ENCODE assay signal across 8 mouse cellular contexts in genomic region chr7:12961511-12962141, GRCm38 (mm10). TPM values are rescaled to one million over a fixed set of nuclear protein-coding genes. Genes with fewer than 3 reads are reported as not detected.
DNase-seq lines count a peak whose midpoint lies in the region; ATAC-seq and TF ChIP-seq lines count a peak whose summit lies in the region.

No protein-coding gene starts in this region.

- 3% methylated on average over 29 of the region's 29 CpGs for WGBS in embryonic facial prominence, embryonic 10.5 days
- 3% methylated on average over 29 of the region's 29 CpGs for WGBS in limb, embryonic 14.5 days
- 3% methylated on average over 29 of the region's 29 CpGs for WGBS in midbrain, embryonic 14.5 days

- peak; percentile 68; the same call in 1 of the 2 replicates for TF ChIP-seq POLR2A in limb, embryonic 14.5 days (IDR thresholded peaks at IDR 0.05; ENCODE audit: borderline replicate concordance, extremely low read depth, insufficient read depth, insufficient read length)

- H3K4me1 ChIP-seq in embryonic facial prominence, embryonic 10.5 days = peaks cover 18% of the 10 kb centered on the region
- H3K4me1 ChIP-seq in limb, embryonic 14.5 days (ENCODE audit: control insufficient read depth, insufficient read depth, low read length) = peaks cover 5% of the 10 kb centered on the region
- H3K4me1 ChIP-seq in midbrain, embryonic 14.5 days (ENCODE audit: control insufficient read depth, insufficient read depth, low read length) = peaks cover 13% of the 10 kb centered on the region

- H3K9ac ChIP-seq in limb, embryonic 14.5 days (ENCODE audit: low read depth, low read length, severe bottlenecking) = peak overlapping the region; percentile 49
- peak overlapping the region; percentile 51 for H3K9ac ChIP-seq in midbrain, embryonic 14.5 days (replicated peaks; ENCODE audit: low read length)

- peak overlapping the region; percentile 54 for H3K4me3 ChIP-seq in embryonic facial prominence, embryonic 10.5 days
- H3K4me3 ChIP-seq in limb, embryonic 14.5 days (replicated peaks; ENCODE audit: low read length) = peak overlapping the region; percentile 43
- peak overlapping the region; percentile 47 for H3K4me3 ChIP-seq in midbrain, embryonic 14.5 days (replicated peaks; ENCODE audit: low read depth, low read length)

- DNase-seq in ovary, postnatal 10 days (ENCODE audit: low spot score) = peak; percentile 18
- DNase-seq in ovary, adult 18-20 months (ENCODE audit: low spot score) = no peak
- peak; percentile 72 for DNase-seq in embryonic facial prominence, embryonic 10.5 days (ENCODE audit: low spot score)
- DNase-seq in heart, adult 18-20 months = peak; percentile 65 to 71
- DNase-seq in kidney, adult 11 months = peak; percentile 48
- peak; percentile 83 for DNase-seq in limb, embryonic 14.5 days (ENCODE audit: low spot score)
- peak; percentile 88 for DNase-seq in midbrain, embryonic 14.5 days
- DNase-seq in spleen, postnatal 10 days (ENCODE audit: low spot score in 2 of 2) = peak; percentile 39 to 56

- peak overlapping the region; percentile 77 for H3K27ac ChIP-seq in embryonic facial prominence, embryonic 10.5 days (replicated peaks)
- H3K27ac ChIP-seq in limb, embryonic 14.5 days (replicated peaks; ENCODE audit: low read depth, low read length) = peak overlapping the region; percentile 75
- H3K27ac ChIP-seq in midbrain, embryonic 14.5 days (replicated peaks; ENCODE audit: low read depth, low read length) = peak overlapping the region; percentile 81

- H3K4me2 ChIP-seq in limb, embryonic 14.5 days (replicated peaks; ENCODE audit: low read depth, low read length, severe bottlenecking) = peak overlapping the region; percentile 45
- H3K4me2 ChIP-seq in midbrain, embryonic 14.5 days (ENCODE audit: low read length) = peak overlapping the region; percentile 61

- no peaks in the 10 kb centered on the region for H3K36me3 ChIP-seq in embryonic facial prominence, embryonic 10.5 days (replicated peaks)
- no peaks in the 10 kb centered on the region for H3K36me3 ChIP-seq in limb, embryonic 14.5 days (ENCODE audit: control insufficient read depth, insufficient read depth, low read length)
- H3K36me3 ChIP-seq in midbrain, embryonic 14.5 days (ENCODE audit: control insufficient read depth, insufficient read depth, low read length) = no peaks in the 10 kb centered on the region

- ATAC-seq in limb, embryonic 14.5 days (ENCODE audit: low FRiP score, low read depth) = peak; percentile 87
- ATAC-seq in midbrain, embryonic 14.5 days (ENCODE audit: low FRiP score, low TSS enrichment) = peak; percentile 78

- no peaks in the 10 kb centered on the region for H3K9me3 ChIP-seq in embryonic facial prominence, embryonic 10.5 days
- no peaks in the 10 kb centered on the region for H3K9me3 ChIP-seq in limb, embryonic 14.5 days (ENCODE audit: control insufficient read depth, low read length)
- H3K9me3 ChIP-seq in midbrain, embryonic 14.5 days (ENCODE audit: control insufficient read depth, low read length) = no peaks in the 10 kb centered on the region

- no peaks in the 10 kb centered on the region for H3K27me3 ChIP-seq in embryonic facial prominence, embryonic 10.5 days (replicated peaks; ENCODE audit: low read depth, poor library complexity, severe bottlenecking)
- H3K27me3 ChIP-seq in limb, embryonic 14.5 days (ENCODE audit: control insufficient read depth, insufficient read depth, low read length) = no peaks in the 10 kb centered on the region
- no peaks in the 10 kb centered on the region for H3K27me3 ChIP-seq in midbrain, embryonic 14.5 days (ENCODE audit: control insufficient read depth, insufficient read depth, low read length)

RNA-seq across cellular contexts. Expression of gene Zfp324, which starts 4.0 kb away (rescaled TPM):
- 11.8 and 12.5 TPM in 2 replicates for polyA plus RNA-seq in embryonic facial prominence, embryonic 10.5 days (2016; fragmentation: Nextera tagmentation; extraction: Ambion mirVana)
- total RNA-seq in heart, adult 18-20 months (2021) = 1 to 10 TPM; 2.3 to 2.4 TPM
- 9.8 and 12.0 TPM in 2 replicates for polyA plus RNA-seq in limb, embryonic 14.5 days (2012; rRNA removed)
- 9.5 and 11.4 TPM in 2 replicates for polyA plus RNA-seq in limb, embryonic 14.5 days (2014; fragmentation: Nextera tagmentation; extraction: Ambion mirVana)
- 12.0 and 14.4 TPM in 2 replicates for polyA plus RNA-seq in midbrain, embryonic 14.5 days (2014; fragmentation: Nextera tagmentation; extraction: Ambion mirVana)

RNA-seq across cellular contexts. Expression of gene Zfp446, which starts 16.0 kb away (rescaled TPM):
- polyA plus RNA-seq in embryonic facial prominence, embryonic 10.5 days (2016; fragmentation: Nextera tagmentation; extraction: Ambion mirVana) = 15.1 and 15.7 TPM in 2 replicates
- total RNA-seq in heart, adult 18-20 months (2021) = 1 to 10 TPM; 2.1 to 2.2 TPM
- 10.1 and 12.5 TPM in 2 replicates for polyA plus RNA-seq in limb, embryonic 14.5 days (2012; rRNA removed)
- polyA plus RNA-seq in limb, embryonic 14.5 days (2014; fragmentation: Nextera tagmentation; extraction: Ambion mirVana) = 3.5 and 5.4 TPM in 2 replicates
- polyA plus RNA-seq in midbrain, embryonic 14.5 days (2014; fragmentation: Nextera tagmentation; extraction: Ambion mirVana) = 8.7 and 8.9 TPM in 2 replicates

RNA-seq across cellular contexts. Expression of gene Rnf225, which starts 34.4 kb away (rescaled TPM):
- polyA plus RNA-seq in embryonic facial prominence, embryonic 10.5 days (2016; fragmentation: Nextera tagmentation; extraction: Ambion mirVana) = 0.67 and 1.0 TPM in 2 replicates
- total RNA-seq in heart, adult 18-20 months (2021) = under 1 TPM; 0.17 to 0.39 TPM
- 1.8 and 2.3 TPM in 2 replicates for polyA plus RNA-seq in limb, embryonic 14.5 days (2012; rRNA removed)
- 0.83 and 0.86 TPM in 2 replicates for polyA plus RNA-seq in limb, embryonic 14.5 days (2014; fragmentation: Nextera tagmentation; extraction: Ambion mirVana)
- 0.64 and 0.66 TPM in 2 replicates for polyA plus RNA-seq in midbrain, embryonic 14.5 days (2014; fragmentation: Nextera tagmentation; extraction: Ambion mirVana)

RNA-seq across cellular contexts. Expression of gene Slc27a5, which starts 36.4 kb away (rescaled TPM):
- polyA plus RNA-seq in embryonic facial prominence, embryonic 10.5 days (2016; fragmentation: Nextera tagmentation; extraction: Ambion mirVana) = not detected in 2 replicates
- total RNA-seq in heart, adult 18-20 months (2021) = not detected
- 0.23 and 0.26 TPM in 2 replicates for polyA plus RNA-seq in limb, embryonic 14.5 days (2012; rRNA removed)
- not detected in 2 replicates for polyA plus RNA-seq in limb, embryonic 14.5 days (2014; fragmentation: Nextera tagmentation; extraction: Ambion mirVana)
- 0.24 and 0.31 TPM in 2 replicates for polyA plus RNA-seq in midbrain, embryonic 14.5 days (2014; fragmentation: Nextera tagmentation; extraction: Ambion mirVana)

RNA-seq across cellular contexts. Expression of gene Trim28, which starts 37.3 kb away (rescaled TPM):
- 452 and 468 TPM in 2 replicates for polyA plus RNA-seq in embryonic facial prominence, embryonic 10.5 days (2016; fragmentation: Nextera tagmentation; extraction: Ambion mirVana)
- 10 to 100 TPM; 93.5 to 96.6 TPM for total RNA-seq in heart, adult 18-20 months (2021)
- polyA plus RNA-seq in limb, embryonic 14.5 days (2012; rRNA removed) = 610 and 816 TPM in 2 replicates
- 408 and 456 TPM in 2 replicates for polyA plus RNA-seq in limb, embryonic 14.5 days (2014; fragmentation: Nextera tagmentation; extraction: Ambion mirVana)
- polyA plus RNA-seq in midbrain, embryonic 14.5 days (2014; fragmentation: Nextera tagmentation; extraction: Ambion mirVana) = 293 and 309 TPM in 2 replicates
